In genomic region chr13:48391126-48391525, GRCm38 (mm10) we compare ENCODE assay signal across 21 mouse cellular contexts.
DNase-seq lines count a peak whose midpoint lies in the region; ATAC-seq and TF ChIP-seq lines count a peak whose summit lies in the region.
"Had no signal": no experiment of that assay in that cellular context is flagged by ENCODE, and none has a peak within 500 bp of the region (broad histone marks: within the 10 kb centered on the region; RNA-seq: fewer than 3 reads in every experiment).

No protein-coding gene starts in this region.

- peaks cover 2% of the 10 kb centered on the region for H3K27me3 ChIP-seq in kidney, adult 2 months (replicated peaks; ENCODE audit: control insufficient read depth, insufficient read depth, low read length)
- no peaks in the 10 kb centered on the region for H3K27me3 ChIP-seq in midbrain, embryonic 15.5 days (replicated peaks)
- no peaks in the 10 kb centered on the region for H3K27me3 ChIP-seq in midbrain, embryonic 14.5 days (ENCODE audit: control insufficient read depth, insufficient read depth, low read length)
- H3K27me3 ChIP-seq in neural tube, embryonic 15.5 days (replicated peaks): no peaks in the 10 kb centered on the region
- H3K27me3 ChIP-seq: CH12.LX; hindbrain, embryonic 13.5 days had no signal

- H3K27ac ChIP-seq in kidney, adult 2 months (ENCODE audit: insufficient read depth, low read depth, low read length): no peak overlapping the region
- peak overlapping the region; percentile 35; the same call in 1 of the 2 replicates for H3K27ac ChIP-seq in midbrain, embryonic 15.5 days
- no peak overlapping the region for H3K27ac ChIP-seq in midbrain, embryonic 14.5 days (replicated peaks; ENCODE audit: low read depth, low read length)
- no peak overlapping the region for H3K27ac ChIP-seq in neural tube, embryonic 15.5 days (replicated peaks)
- H3K27ac ChIP-seq: hindbrain, embryonic 13.5 days; hindbrain, postnatal 0 days had no signal

- H3K4me2 ChIP-seq in midbrain, embryonic 15.5 days: no peak overlapping the region
- H3K4me2 ChIP-seq in midbrain, embryonic 14.5 days (ENCODE audit: low read length): no peak overlapping the region
- no peak overlapping the region for H3K4me2 ChIP-seq in neural tube, embryonic 15.5 days
- H3K4me2 ChIP-seq: hindbrain, embryonic 13.5 days had no signal

- H3K4me3 ChIP-seq in kidney, adult 2 months (ENCODE audit: insufficient read depth, low read depth, low read length): no peak overlapping the region
- H3K4me3 ChIP-seq in midbrain, embryonic 15.5 days: no peak overlapping the region
- no peak overlapping the region for H3K4me3 ChIP-seq in midbrain, embryonic 14.5 days (replicated peaks; ENCODE audit: low read depth, low read length)
- no peak overlapping the region for H3K4me3 ChIP-seq in neural tube, embryonic 15.5 days (replicated peaks)
- H3K4me3 ChIP-seq: hindbrain, embryonic 13.5 days had no signal

- DNase-seq in heart, adult 11 months: peak; percentile 77
- no peak for DNase-seq in heart, postnatal 36 days
- DNase-seq in kidney, adult 2 months: peak; percentile 21
- no peak for DNase-seq in kidney, postnatal 10 days
- no peak for DNase-seq in midbrain, embryonic 14.5 days
- peak; percentile 1 to 39 for DNase-seq in kidney, postnatal 36 days
- DNase-seq: adrenal gland, adult 2 months; adrenal gland, postnatal 25 days; cerebellum, adult 18-20 months; cerebellum, adult 9-11 months; cerebellum, postnatal 36 days; gastrocnemius, postnatal 14 days; heart, postnatal 10 days had no signal

- intact Hi-C loops in heart, postnatal 36 days (cut with DNase I): no loop called here

- TF ChIP-seq POLR2A in kidney, adult 2 months (IDR thresholded peaks at IDR 0.05; ENCODE audit: low read depth, low read length): no peak

- no peaks in the 10 kb centered on the region for H3K36me3 ChIP-seq in kidney, adult 2 months (ENCODE audit: control insufficient read depth, insufficient read depth, low read length)
- no peaks in the 10 kb centered on the region for H3K36me3 ChIP-seq in midbrain, embryonic 15.5 days (replicated peaks)
- H3K36me3 ChIP-seq in midbrain, embryonic 14.5 days (ENCODE audit: control insufficient read depth, insufficient read depth, low read length): no peaks in the 10 kb centered on the region
- no peaks in the 10 kb centered on the region for H3K36me3 ChIP-seq in neural tube, embryonic 15.5 days
- H3K36me3 ChIP-seq: hindbrain, embryonic 13.5 days had no signal

- no peak for TF ChIP-seq CTCF in kidney, adult 2 months (conservative IDR thresholded peaks at IDR 0.05; ENCODE audit: insufficient read depth, insufficient read length, low read depth, low read length)

- ATAC-seq in midbrain, embryonic 15.5 days (replicated peaks): no peak
- no peak for ATAC-seq in midbrain, embryonic 14.5 days (ENCODE audit: low FRiP score, low TSS enrichment)
- ATAC-seq in neural tube, embryonic 15.5 days (ENCODE audit: low FRiP score): no peak
- ATAC-seq: activated CD4-positive, CD25-positive, alpha-beta regulatory T cell, adult 4 months; hindbrain, postnatal 0 days; Patski had no signal

- no peaks in the 10 kb centered on the region for H3K9me3 ChIP-seq in midbrain, embryonic 15.5 days
- no peaks in the 10 kb centered on the region for H3K9me3 ChIP-seq in midbrain, embryonic 14.5 days (ENCODE audit: control insufficient read depth, low read length)
- no peaks in the 10 kb centered on the region for H3K9me3 ChIP-seq in neural tube, embryonic 15.5 days (replicated peaks)
- H3K9me3 ChIP-seq: hindbrain, embryonic 13.5 days had no signal

- H3K4me1 ChIP-seq in kidney, adult 2 months (ENCODE audit: control insufficient read depth, insufficient read depth, low read length): no peaks in the 10 kb centered on the region
- peaks cover 5% of the 10 kb centered on the region; the same call in 1 of the 2 replicates for H3K4me1 ChIP-seq in midbrain, embryonic 15.5 days
- peaks cover 6% of the 10 kb centered on the region; the same call in 1 of the 2 replicates for H3K4me1 ChIP-seq in midbrain, embryonic 14.5 days (ENCODE audit: control insufficient read depth, insufficient read depth, low read length)
- no peaks in the 10 kb centered on the region for H3K4me1 ChIP-seq in neural tube, embryonic 15.5 days

- WGBS in kidney, adult 2 months: 56% methylated on average over 11 of the region's 11 CpGs
- 88% methylated on average over 11 of the region's 11 CpGs for WGBS in midbrain, embryonic 15.5 days
- WGBS in midbrain, embryonic 14.5 days: 93% methylated on average over 11 of the region's 11 CpGs
- WGBS in neural tube, embryonic 15.5 days: 91% methylated on average over 11 of the region's 11 CpGs

- no peak overlapping the region for H3K9ac ChIP-seq in midbrain, embryonic 15.5 days
- no peak overlapping the region for H3K9ac ChIP-seq in midbrain, embryonic 14.5 days (replicated peaks; ENCODE audit: low read length)
- H3K9ac ChIP-seq in neural tube, embryonic 15.5 days (replicated peaks): no peak overlapping the region
- H3K9ac ChIP-seq: forebrain, postnatal 0 days; hindbrain, embryonic 13.5 days had no signal

Comparison
In these comparisons a context has a peak if more than half of its experiments do, and no peak if none do; other contexts are left out.
1. DNase-seq: peak in heart, adult 11 months (single experiment), kidney, adult 2 months (single experiment) and kidney, postnatal 36 days (2 of 2); none in heart, postnatal 36 days (0 of 2), kidney, postnatal 10 days (single experiment) and midbrain, embryonic 14.5 days (single experiment).